16 mouse cellular contexts compared by ENCODE assay signal in genomic region chr5:106765335-106765734, GRCm38 (mm10).
"Had no signal": no experiment of that assay in that cellular context is flagged by ENCODE, and none has a peak within 500 bp of the region (broad histone marks: within the 10 kb centered on the region; RNA-seq: fewer than 3 reads in every experiment).

No protein-coding gene starts in this region.

- H3K9me3 ChIP-seq: neural tube, embryonic 13.5 days; neural tube, embryonic 15.5 days; stomach, embryonic 15.5 days had no signal

- H3K4me1 ChIP-seq: stomach, embryonic 15.5 days had no signal

- H3K27ac ChIP-seq: neural tube, embryonic 13.5 days; neural tube, embryonic 15.5 days; stomach, embryonic 15.5 days; stomach, postnatal 0 days had no signal

- H3K4me3 ChIP-seq: neural tube, embryonic 13.5 days; neural tube, embryonic 15.5 days; stomach, embryonic 15.5 days had no signal

- H3K27me3 ChIP-seq: neural tube, embryonic 13.5 days; neural tube, embryonic 15.5 days; stomach, embryonic 15.5 days had no signal

- H3K4me2 ChIP-seq: neural tube, embryonic 13.5 days; neural tube, embryonic 15.5 days; stomach, embryonic 15.5 days had no signal

- H3K36me3 ChIP-seq: neural tube, embryonic 13.5 days; neural tube, embryonic 15.5 days; stomach, embryonic 15.5 days had no signal

- DNase-seq: retina, postnatal 1 day; right cerebral cortex, adult 18-20 months; right cerebral cortex, postnatal 14 days; right cerebral cortex, postnatal 25 days; right cerebral cortex, postnatal 4 days; spleen, adult 18-20 months; thymus, adult 18-20 months; thymus, adult 2 months; thymus, postnatal 14 days; thymus, postnatal 25 days; thymus, postnatal 36 days; thymus, postnatal 4 days had no signal

- H3K9ac ChIP-seq: neural tube, embryonic 13.5 days; neural tube, embryonic 15.5 days; stomach, embryonic 15.5 days had no signal
